Mouse (Mus musculus) limb, embryonic 13.5 days (tissue): ENCODE data around the gene Cdh4. TPM values are rescaled to one million over a fixed set of nuclear protein-coding genes. Genes with fewer than 3 reads are reported as not detected.
A peak's percentile ranks its signal among the peaks of the same experiment; 100 is the strongest.

Experiments used
- ATAC-seq: fragments of 200-750 bp; cut with Nextera tagmentation; 2 replicates; pipeline ENCODE4 v1.8.0; 2017; ENCODE audit warnings: low read depth, moderate number of reproducible peaks, moderate TSS enrichment; ENCODE audit not compliant: low FRiP score
- H3K27ac ChIP-seq: fragments of 300-500 bp; sonication (generic); 2 replicates; pipeline ENCODE4 v1.5.1; 2015; ENCODE audit warnings: inconsistent platforms, mild to moderate bottlenecking, moderate library complexity
- H3K27me3 ChIP-seq: fragments of 300-500 bp; sonication (generic); 2 replicates; pipeline ENCODE4 v1.6.1; 2015; ENCODE audit warnings: mild to moderate bottlenecking, inconsistent platforms
- H3K36me3 ChIP-seq: fragments of 300-500 bp; sonication (generic); 2 replicates; pipeline ENCODE4 v1.6.1; 2015; ENCODE audit warnings: inconsistent platforms, mild to moderate bottlenecking, moderate library complexity
- H3K4me1 ChIP-seq: fragments of 300-500 bp; sonication (generic); 2 replicates; pipeline ENCODE4 v1.6.1; 2015; ENCODE audit warnings: inconsistent platforms
- H3K4me2 ChIP-seq: fragments of 300-500 bp; sonication (generic); replicated peaks from 2 replicates; pipeline ENCODE4 v1.6.1; 2015; ENCODE audit warnings: inconsistent platforms, mild to moderate bottlenecking, moderate library complexity
- H3K4me3 ChIP-seq: fragments of 300-500 bp; sonication (generic); 2 replicates; pipeline ENCODE4 v1.5.1; 2015; ENCODE audit warnings: moderate library complexity, mild to moderate bottlenecking, inconsistent platforms
- H3K9ac ChIP-seq: fragments of 300-500 bp; sonication (generic); 2 replicates; pipeline ENCODE4 v1.6.1; 2015; ENCODE audit warnings: mild to moderate bottlenecking, inconsistent platforms
- H3K9me3 ChIP-seq: fragments of 300-500 bp; sonication (generic); 2 replicates; pipeline ENCODE4 v1.6.1; 2016; ENCODE audit warnings: inconsistent platforms
- WGBS: fragments of 180-500 bp; shearing (Covaris S2); methylation state at CpG from one replicate; pipeline ENCODE4 v1.1.7; 2015; 5-methylcytosine and 5-hydroxymethylcytosine counted together
- polyA plus RNA-seq: library from polyadenylated mRNA; unstranded; fragments of >200 nt; fragmentation: Nextera tagmentation; extraction: Ambion mirVana; gene quantifications from 2 replicates; pipeline ENCODE4 v1.2.1, GENCODE M21; 2015

Gene Cdh4
- polyA plus RNA-seq, 1 experiment from 2014 or later: 12.2 TPM

DNA sequence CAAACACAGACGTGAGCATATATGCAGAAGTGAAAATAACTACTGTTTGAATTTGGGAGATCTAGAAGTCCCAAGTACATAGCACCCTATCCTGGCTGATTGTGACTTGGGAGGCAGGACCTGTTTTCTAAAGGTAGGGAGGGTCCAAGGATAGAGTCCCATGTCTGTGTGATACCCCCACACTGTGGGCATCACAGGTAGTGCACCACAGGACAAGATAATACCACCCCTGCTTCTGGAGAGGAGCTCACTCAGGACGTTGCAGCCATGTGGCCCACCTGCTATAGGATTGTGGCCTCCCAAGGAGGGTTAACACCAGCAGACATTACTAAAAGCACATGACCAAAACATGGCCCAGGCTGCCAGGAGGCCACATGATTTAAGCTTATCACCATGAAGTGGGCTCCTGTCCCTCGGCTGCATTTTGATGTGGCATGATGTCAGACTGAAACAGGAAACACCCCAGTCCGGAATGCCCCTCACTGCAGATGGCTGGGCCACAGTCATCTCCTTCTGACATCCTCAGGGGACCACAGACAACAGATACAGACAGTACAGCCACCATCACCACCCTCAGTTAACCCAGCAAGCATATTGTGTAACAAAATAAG, 280.6 kb downstream of the Cdh4 start:
- no peaks in the 10 kb centered on the region for H3K36me3 ChIP-seq
- ATAC-seq: no peak
- H3K4me3 ChIP-seq: no peak overlapping the region
- peaks cover 4% of the 10 kb centered on the region; the same call in 1 of the 2 replicates for H3K27me3 ChIP-seq
- 68% methylated on average over 4 of the region's 4 CpGs for WGBS
- no peak overlapping the region for H3K27ac ChIP-seq
- no peak overlapping the region for H3K4me2 ChIP-seq
- no peak overlapping the region for H3K9ac ChIP-seq
- peaks cover 9% of the 10 kb centered on the region; the same call in 1 of the 2 replicates for H3K4me1 ChIP-seq
- no peaks in the 10 kb centered on the region for H3K9me3 ChIP-seq

DNA sequence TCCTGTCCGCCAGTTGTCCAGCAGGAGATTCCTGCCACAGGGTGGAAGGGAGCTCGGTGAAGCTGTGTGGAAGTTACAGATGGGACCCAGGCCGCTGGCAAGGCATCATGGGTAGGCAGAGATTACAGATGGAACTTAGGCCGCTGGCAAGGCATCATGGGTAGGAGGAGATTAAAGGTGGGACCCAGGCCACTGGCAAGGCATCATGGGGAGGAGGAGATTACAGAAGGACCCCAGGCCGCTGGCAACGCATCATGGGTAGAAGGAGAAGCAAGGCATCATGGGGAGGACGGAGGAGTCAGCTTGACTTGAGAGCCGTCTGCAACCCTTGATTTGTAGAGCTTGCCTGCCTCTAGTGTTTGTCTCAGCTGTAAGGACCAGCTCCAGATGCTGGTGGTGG, 281.2 kb downstream of the Cdh4 start:
- WGBS: 87% methylated on average over 8 of the region's 8 CpGs
- Histone ChIP-seq H3K9me3 (no peaks in the 10 kb centered on the region), H3K4me1 (peaks cover 9% of the 10 kb centered on the region; the same call in 1 of the 2 replicates), H3K36me3 (no peaks in the 10 kb centered on the region), H3K4me2 (no peak overlapping the region), H3K4me3 (no peak overlapping the region), H3K9ac (no peak overlapping the region), H3K27ac (no peak overlapping the region), H3K27me3 (peaks cover 4% of the 10 kb centered on the region; the same call in 1 of the 2 replicates)
- ATAC-seq: no peak

GRCm38 (mm10) chr2:179729002-179729401, 286.8 kb downstream of the Cdh4 start:
- WGBS: 49% methylated on average over 8 of the region's 8 CpGs
- Histone ChIP-seq H3K9ac (no peak overlapping the region), H3K4me1 (peaks cover 29% of the 10 kb centered on the region), H3K36me3 (no peaks in the 10 kb centered on the region), H3K27ac (no peak overlapping the region), H3K4me2 (no peak overlapping the region), H3K4me3 (no peak overlapping the region), H3K27me3 (peaks cover 19% of the 10 kb centered on the region), H3K9me3 (no peaks in the 10 kb centered on the region)
- no peak for ATAC-seq

DNA sequence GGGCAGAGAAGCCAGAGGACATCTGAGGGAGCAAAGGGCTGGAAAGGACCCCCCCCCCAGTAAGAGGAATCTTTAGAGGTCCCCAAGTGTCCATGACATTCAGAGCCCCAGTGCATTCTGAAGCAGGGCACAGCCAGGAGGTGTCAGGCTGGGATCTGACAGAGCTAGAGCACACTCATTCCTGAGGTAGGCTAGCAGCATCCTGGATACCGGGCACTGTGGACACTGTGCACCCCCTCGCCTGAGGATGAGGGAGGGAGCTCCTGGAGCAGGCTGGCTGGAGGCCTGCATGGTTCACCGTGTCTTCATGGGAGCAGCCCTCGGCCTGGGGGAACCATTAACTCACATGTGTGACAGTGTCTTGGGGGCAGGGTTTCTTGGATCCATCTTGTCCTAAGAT, 287.6 kb downstream of the Cdh4 start:
- H3K4me2 ChIP-seq: no peak overlapping the region
- no peak overlapping the region for H3K27ac ChIP-seq
- no peak overlapping the region for H3K9ac ChIP-seq
- ATAC-seq: no peak
- WGBS: 87% methylated on average over 4 of the region's 4 CpGs
- no peaks in the 10 kb centered on the region for H3K9me3 ChIP-seq
- H3K4me3 ChIP-seq: no peak overlapping the region
- no peaks in the 10 kb centered on the region for H3K36me3 ChIP-seq
- H3K27me3 ChIP-seq: peaks cover 16% of the 10 kb centered on the region
- H3K4me1 ChIP-seq: peaks cover 36% of the 10 kb centered on the region

GRCm38 (mm10) chr2:179733141-179733831, 291.1 kb downstream of the Cdh4 start:
- Histone ChIP-seq H3K4me3 (no peak overlapping the region), H3K27ac (peak overlapping the region; percentile 39; the same call in 1 of the 2 replicates), H3K4me2 (peak overlapping the region; percentile 37), H3K36me3 (no peaks in the 10 kb centered on the region), H3K9me3 (no peaks in the 10 kb centered on the region), H3K9ac (no peak overlapping the region), H3K4me1 (peaks cover 46% of the 10 kb centered on the region), H3K27me3 (peaks cover 19% of the 10 kb centered on the region)
- ATAC-seq: peak; percentile 54; the same call in 1 of the 2 replicates
- WGBS: 12% methylated on average over 16 of the region's 16 CpGs

DNA sequence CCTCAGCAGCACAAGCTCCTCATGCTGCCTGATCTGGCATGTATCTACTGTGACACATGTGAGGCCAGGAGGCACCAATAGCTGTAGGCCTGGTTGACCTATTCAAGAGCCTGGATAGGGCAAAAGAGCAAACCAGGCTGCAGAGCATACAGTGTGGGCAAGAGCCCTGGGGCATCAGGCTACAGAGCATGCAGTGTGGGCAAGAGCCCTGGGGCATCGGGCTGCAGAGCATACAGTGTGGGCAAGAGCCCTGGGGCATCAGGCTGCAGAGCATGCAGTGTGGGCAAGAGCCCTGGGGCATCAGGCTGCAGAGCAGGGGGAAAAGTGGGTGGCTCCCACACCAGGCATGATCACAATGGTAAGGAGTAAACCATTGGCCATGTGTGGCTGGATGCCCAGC, 300.2 kb downstream of the Cdh4 start:
- no peak overlapping the region for H3K9ac ChIP-seq
- WGBS: 100% methylated on average over 1 of the region's 1 CpGs
- no peaks in the 10 kb centered on the region; the same call in 1 of the 2 replicates for H3K4me1 ChIP-seq
- H3K9me3 ChIP-seq: no peaks in the 10 kb centered on the region
- no peaks in the 10 kb centered on the region for H3K36me3 ChIP-seq
- H3K27ac ChIP-seq: no peak overlapping the region
- no peak overlapping the region for H3K4me3 ChIP-seq
- ATAC-seq: no peak
- no peak overlapping the region for H3K4me2 ChIP-seq
- peaks cover 12% of the 10 kb centered on the region; the same call in 1 of the 2 replicates for H3K27me3 ChIP-seq

- no peak for ATAC-seq
- no peak overlapping the region for H3K4me2 ChIP-seq
- no peak overlapping the region for H3K27ac ChIP-seq
- no peaks in the 10 kb centered on the region; the same call in 1 of the 2 replicates for H3K4me1 ChIP-seq
- H3K4me3 ChIP-seq: no peak overlapping the region
- H3K27me3 ChIP-seq: peaks cover 15% of the 10 kb centered on the region; the same call in 1 of the 2 replicates
- no peaks in the 10 kb centered on the region for H3K9me3 ChIP-seq
- H3K36me3 ChIP-seq: no peaks in the 10 kb centered on the region
- WGBS: 82% methylated on average over 6 of the region's 6 CpGs
- no peak overlapping the region for H3K9ac ChIP-seq
Observed at GRCm38 (mm10) chr2:179742828-179743227, 300.6 kb downstream of the Cdh4 start.

GRCm38 (mm10) chr2:179746491-179746890, 304.3 kb downstream of the Cdh4 start:
- WGBS: 55% methylated on average over 7 of the region's 7 CpGs
- no peaks in the 10 kb centered on the region; the same call in 1 of the 2 replicates for H3K4me1 ChIP-seq
- no peaks in the 10 kb centered on the region for H3K9me3 ChIP-seq
- H3K4me3 ChIP-seq: no peak overlapping the region
- no peaks in the 10 kb centered on the region for H3K36me3 ChIP-seq
- no peak for ATAC-seq
- H3K4me2 ChIP-seq: no peak overlapping the region
- no peak overlapping the region for H3K9ac ChIP-seq
- no peak overlapping the region for H3K27ac ChIP-seq
- peaks cover 22% of the 10 kb centered on the region; the same call in 1 of the 2 replicates for H3K27me3 ChIP-seq

- H3K27ac ChIP-seq: no peak overlapping the region
- no peak for ATAC-seq
- 67% methylated on average over 3 of the region's 3 CpGs for WGBS
- no peak overlapping the region for H3K4me3 ChIP-seq
- H3K4me1 ChIP-seq: no peaks in the 10 kb centered on the region; the same call in 1 of the 2 replicates
- no peak overlapping the region for H3K4me2 ChIP-seq
- peaks cover 13% of the 10 kb centered on the region; the same call in 1 of the 2 replicates for H3K27me3 ChIP-seq
- H3K36me3 ChIP-seq: no peaks in the 10 kb centered on the region
- H3K9ac ChIP-seq: no peak overlapping the region
- no peaks in the 10 kb centered on the region for H3K9me3 ChIP-seq
Observed at GRCm38 (mm10) chr2:179749399-179749798, 307.2 kb downstream of the Cdh4 start.

GRCm38 (mm10) chr2:179753811-179754210, 311.6 kb downstream of the Cdh4 start:
- H3K36me3 ChIP-seq: no peaks in the 10 kb centered on the region
- H3K27ac ChIP-seq: no peak overlapping the region
- no peak overlapping the region for H3K9ac ChIP-seq
- H3K27me3 ChIP-seq: peaks cover 5% of the 10 kb centered on the region; the same call in 1 of the 2 replicates
- H3K9me3 ChIP-seq: no peaks in the 10 kb centered on the region
- no peak overlapping the region for H3K4me3 ChIP-seq
- WGBS: 79% methylated on average over 9 of the region's 9 CpGs
- H3K4me1 ChIP-seq: no peaks in the 10 kb centered on the region
- no peak for ATAC-seq
- no peak overlapping the region for H3K4me2 ChIP-seq

DNA sequence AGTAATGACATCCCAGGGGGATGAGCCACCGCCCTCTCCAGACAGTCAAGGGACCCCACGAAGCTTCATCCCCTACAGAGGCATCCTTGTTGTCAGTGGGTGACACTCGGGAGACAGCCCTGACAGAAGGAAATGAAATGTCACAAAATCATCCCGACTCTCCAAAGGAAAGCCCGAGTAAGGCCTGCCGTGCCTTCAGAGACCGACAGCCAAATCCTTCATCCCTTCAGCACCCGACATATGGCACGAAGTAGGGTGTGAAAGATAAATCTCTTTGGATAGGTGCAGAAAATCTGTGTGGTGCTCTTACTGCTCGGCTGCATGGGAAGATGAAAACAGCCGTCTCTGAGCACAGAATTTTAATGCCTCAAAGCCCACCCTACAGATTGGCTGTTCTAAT, 312.5 kb downstream of the Cdh4 start:
- Histone ChIP-seq H3K27me3 (peaks cover 5% of the 10 kb centered on the region; the same call in 1 of the 2 replicates), H3K4me1 (no peaks in the 10 kb centered on the region), H3K27ac (no peak overlapping the region), H3K4me3 (no peak overlapping the region), H3K9me3 (no peaks in the 10 kb centered on the region), H3K4me2 (no peak overlapping the region), H3K9ac (no peak overlapping the region), H3K36me3 (no peaks in the 10 kb centered on the region)
- 72% methylated on average over 11 of the region's 11 CpGs for WGBS
- no peak for ATAC-seq

GRCm38 (mm10) chr2:179761718-179762441, 319.6 kb downstream of the Cdh4 start:
- peaks cover 23% of the 10 kb centered on the region for H3K4me1 ChIP-seq
- no peak overlapping the region for H3K4me3 ChIP-seq
- no peak overlapping the region for H3K4me2 ChIP-seq
- no peaks in the 10 kb centered on the region for H3K9me3 ChIP-seq
- ATAC-seq: no peak
- WGBS: 61% methylated on average over 9 of the region's 9 CpGs
- no peak overlapping the region for H3K27ac ChIP-seq
- H3K36me3 ChIP-seq: no peaks in the 10 kb centered on the region
- H3K9ac ChIP-seq: peak overlapping the region; percentile 43; the same call in 1 of the 2 replicates
- H3K27me3 ChIP-seq: peaks cover 25% of the 10 kb centered on the region
